Mouse (Mus musculus): ENCODE measurements at regions not wholly inside any gene's neighbourhood (a gene's known extent, or its start where the extent isn't known, plus 50 kb on each side); places are given as distances from the start of the nearest gene placed in this dataset.

DNA sequence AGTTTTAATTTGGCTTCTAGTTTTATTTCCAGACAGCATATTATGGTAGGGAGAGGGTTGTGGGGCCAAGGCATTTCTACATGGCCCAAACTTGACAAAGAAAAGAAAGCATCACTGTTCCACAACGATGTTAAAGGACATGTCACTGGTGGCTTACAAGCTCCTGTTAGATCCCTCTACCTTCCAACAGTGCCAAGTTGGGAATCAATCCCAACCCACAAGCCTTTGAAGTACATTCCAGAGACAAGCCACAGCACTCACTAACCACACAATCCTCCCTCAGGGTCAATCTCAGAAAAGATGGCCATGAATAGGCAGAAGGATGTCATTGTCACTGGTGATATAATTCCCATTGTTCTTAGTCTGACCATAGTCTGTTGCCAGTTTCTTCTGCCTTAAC lies 213.4 kb downstream of the Ube2cbp start:
- no peaks in the 10 kb centered on the region for H3K4me1 ChIP-seq (ENCODE audit: control insufficient read depth, insufficient read depth, low read length)
- no peak overlapping the region for H3K27ac ChIP-seq (ENCODE audit: insufficient read depth, low read length)
- H3K9me3 ChIP-seq (replicated peaks; ENCODE audit: control insufficient read depth, insufficient read depth, low read length, poor library complexity, severe bottlenecking): no peaks in the 10 kb centered on the region
- H3K9ac ChIP-seq (ENCODE audit: low read depth, poor library complexity, severe bottlenecking): no peak overlapping the region
- TF ChIP-seq CTCF (IDR thresholded peaks at IDR 0.05; ENCODE audit: low read depth, low read length) (no peak), EP300 (IDR thresholded peaks at IDR 0.05; ENCODE audit: insufficient read depth, low read depth, low read length) (no peak), POLR2A (IDR thresholded peaks at IDR 0.05; ENCODE audit: insufficient read depth, low read length) (no peak)
- H3K36me3 ChIP-seq (ENCODE audit: control insufficient read depth, insufficient read depth, low read length, poor library complexity, severe bottlenecking): no peaks in the 10 kb centered on the region
- H3K4me3 ChIP-seq (ENCODE audit: low read depth, low read length): no peak overlapping the region
- no peaks in the 10 kb centered on the region for H3K27me3 ChIP-seq (ENCODE audit: control insufficient read depth, insufficient read depth, low read length, poor library complexity, severe bottlenecking)
